Mouse (Mus musculus): ENCODE measurements around the gene Metap1.

DNA sequence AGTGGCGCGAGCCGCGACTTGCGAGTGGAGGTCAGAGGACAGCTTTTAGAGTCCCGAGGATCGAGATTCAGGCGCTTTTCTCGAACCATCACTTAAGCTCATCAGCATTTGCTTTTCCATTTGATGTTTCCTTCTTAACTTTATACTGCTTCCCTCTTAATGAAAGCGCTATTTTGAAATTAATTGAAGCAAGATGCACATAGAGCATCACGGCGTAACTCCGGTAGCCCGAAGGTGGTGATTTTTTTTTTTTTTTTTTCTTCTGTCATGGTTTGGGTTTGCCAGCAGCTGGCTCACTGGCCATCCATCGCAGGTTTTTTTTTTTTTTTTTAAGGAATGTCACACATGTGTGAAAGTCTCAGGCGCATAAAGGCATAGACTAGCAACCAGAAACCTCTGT lies 39.0 kb upstream of the Metap1 start:
- TF ChIP-seq CTCF (IDR thresholded peaks at IDR 0.05; ENCODE audit: extremely low read depth, insufficient read depth, low read length) (no peak), POLR2A (IDR thresholded peaks at IDR 0.05; ENCODE audit: extremely low read depth, insufficient read depth, low read length) (no peak)

Measured in cortical plate, adult 2 months (tissue).